Mouse (Mus musculus) G1E (cell line): Measurements from ENCODE around the gene Pdzd2.
A peak's percentile ranks its signal among the peaks of the same experiment; 100 is the strongest.

ENCODE experiments used
- CTCF ChIP-seq: IDR thresholded peaks from 2 replicates; pipeline ENCODE4 v1.5.1; 2012; ENCODE audit warnings: low read depth, low read length, inconsistent platforms, mixed read lengths
- TAL1 ChIP-seq: conservative IDR thresholded peaks from 2 replicates; pipeline ENCODE4 v1.6.1; 2012; ENCODE audit warnings: low read depth, low read length, inconsistent platforms, mixed read lengths

DNA sequence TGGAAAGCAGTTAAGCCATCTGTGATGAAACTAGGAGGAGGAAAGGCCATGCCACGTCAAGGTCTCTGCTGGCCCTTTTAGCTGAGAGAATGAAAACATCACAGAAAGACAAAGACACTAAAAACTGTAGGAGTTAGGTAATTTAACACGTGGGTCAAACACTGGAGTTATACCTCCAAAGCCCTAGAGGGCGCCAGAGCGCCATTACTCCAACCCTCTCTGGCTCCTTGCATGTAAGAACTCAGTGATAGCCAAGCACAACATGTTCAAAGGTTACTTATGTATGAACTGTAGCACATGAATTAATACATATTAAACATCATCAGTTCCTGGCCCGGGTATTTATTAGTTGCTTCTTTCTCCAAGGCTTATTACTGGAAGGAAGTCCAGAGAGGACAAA, 359.2 kb downstream of the Pdzd2 start:
- TF ChIP-seq CTCF = peak; percentile 32; the same call in 1 of the 2 replicates
- TF ChIP-seq TAL1 = no peak
